Mouse (Mus musculus): ENCODE results near the gene Ndufv1.
"Not testable (repeated sequence)": the region's sequence is repeated elsewhere in the genome, so short reads cannot be mapped to it uniquely, and the experiment has no call there.

DNA sequence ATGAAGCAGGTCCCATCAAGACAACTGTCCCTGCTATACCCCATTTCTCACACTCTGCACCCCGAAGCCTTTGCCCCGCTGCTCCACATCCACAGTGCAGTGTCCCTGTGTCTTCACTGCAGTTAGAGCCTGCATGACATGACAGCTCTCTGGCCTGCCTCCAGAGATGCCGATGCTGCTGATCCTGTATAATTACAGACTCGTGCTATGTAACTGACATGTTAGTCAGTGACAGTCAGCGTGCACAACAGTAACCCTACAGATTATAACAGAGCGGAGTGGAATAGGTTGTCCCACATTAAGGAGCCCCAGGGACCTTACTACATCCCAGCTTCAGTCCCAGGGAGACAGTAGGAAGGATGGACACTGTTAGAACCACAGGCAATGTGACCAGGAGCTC lies 38.0 kb downstream of the Ndufv1 start:
- not testable (repeated sequence) for TF ChIP-seq POLR2A (IDR thresholded peaks at IDR 0.05; ENCODE audit: control insufficient read depth, low read depth, low read length); CTCF (IDR thresholded peaks at IDR 0.05; ENCODE audit: control insufficient read depth, insufficient read depth, insufficient replicate concordance, low read depth, low read length)

All from testis, adult 2 months (tissue).